Mouse (Mus musculus): ENCODE results near the gene Ltb4r1.

DNA sequence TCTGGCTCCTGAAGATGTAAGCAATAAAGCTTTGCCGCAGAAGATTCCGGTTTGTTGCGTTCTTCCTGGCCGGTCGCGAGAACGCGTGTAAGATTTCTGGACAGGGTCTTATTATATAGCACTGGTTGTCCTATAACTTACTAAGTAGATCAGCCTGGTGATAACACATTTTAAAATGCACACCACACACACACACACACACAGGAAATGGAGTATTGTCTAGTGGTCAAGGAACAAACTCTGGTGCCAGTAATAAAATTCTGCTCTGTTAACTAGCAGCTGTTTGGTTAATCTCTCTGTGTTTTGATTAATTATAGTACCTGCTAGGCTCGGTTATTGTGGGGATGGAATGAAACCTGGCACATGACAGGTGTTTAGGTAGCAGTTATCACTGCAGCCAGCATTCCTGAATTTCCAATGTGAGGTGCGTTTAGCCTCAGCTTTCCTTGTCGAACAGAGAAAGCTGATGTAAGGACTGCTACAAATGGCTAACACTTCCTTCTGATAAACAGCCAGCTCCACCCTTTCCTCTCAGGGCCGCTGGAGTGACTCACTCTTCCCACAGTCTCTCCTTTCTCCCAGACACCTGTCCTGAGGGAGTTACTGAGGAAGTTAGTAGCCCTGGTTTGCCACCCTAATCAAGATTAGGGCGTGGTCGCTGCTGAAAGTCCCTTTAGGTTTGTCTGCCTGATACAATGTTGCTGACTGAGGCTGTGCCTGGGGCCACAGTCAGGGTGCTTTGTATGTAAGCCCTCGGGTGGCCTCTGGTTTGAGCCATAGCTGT, 29.8 kb downstream of the Ltb4r1 start:
- no peak for TF ChIP-seq CTCF (IDR thresholded peaks at IDR 0.05; ENCODE audit: low read depth, low read length)
- TF ChIP-seq EP300 (IDR thresholded peaks at IDR 0.05; ENCODE audit: insufficient read depth, low read depth, low read length): no peak
- no peak for TF ChIP-seq POLR2A (IDR thresholded peaks at IDR 0.05; ENCODE audit: insufficient read depth, low read length)
